Mouse (Mus musculus) gonadal fat pad, adult 2 months (tissue): Measurements from ENCODE around the gene Abhd8. TPM values are rescaled to one million over a fixed set of nuclear protein-coding genes. Genes with fewer than 3 reads are reported as not detected.
"Not testable (repeated sequence)": the region's sequence is repeated elsewhere in the genome, so short reads cannot be mapped to it uniquely, and the experiment has no call there.

ENCODE experiments used
- DNase-seq: peaks from one replicate; pipeline ENCODE4 v3.0.0-alpha.2; 2012; ENCODE audit warnings: low read depth
- polyA plus RNA-seq: library from polyadenylated mRNA; depleted of rRNA; stranded (reverse); fragments of >200 nt; gene quantifications from 2 replicates; pipeline ENCODE4 v1.2.3, GENCODE M21; 2012; rRNA removed

The Abhd8 gene
- polyA plus RNA-seq, 1 experiment: 24.1 TPM

DNA sequence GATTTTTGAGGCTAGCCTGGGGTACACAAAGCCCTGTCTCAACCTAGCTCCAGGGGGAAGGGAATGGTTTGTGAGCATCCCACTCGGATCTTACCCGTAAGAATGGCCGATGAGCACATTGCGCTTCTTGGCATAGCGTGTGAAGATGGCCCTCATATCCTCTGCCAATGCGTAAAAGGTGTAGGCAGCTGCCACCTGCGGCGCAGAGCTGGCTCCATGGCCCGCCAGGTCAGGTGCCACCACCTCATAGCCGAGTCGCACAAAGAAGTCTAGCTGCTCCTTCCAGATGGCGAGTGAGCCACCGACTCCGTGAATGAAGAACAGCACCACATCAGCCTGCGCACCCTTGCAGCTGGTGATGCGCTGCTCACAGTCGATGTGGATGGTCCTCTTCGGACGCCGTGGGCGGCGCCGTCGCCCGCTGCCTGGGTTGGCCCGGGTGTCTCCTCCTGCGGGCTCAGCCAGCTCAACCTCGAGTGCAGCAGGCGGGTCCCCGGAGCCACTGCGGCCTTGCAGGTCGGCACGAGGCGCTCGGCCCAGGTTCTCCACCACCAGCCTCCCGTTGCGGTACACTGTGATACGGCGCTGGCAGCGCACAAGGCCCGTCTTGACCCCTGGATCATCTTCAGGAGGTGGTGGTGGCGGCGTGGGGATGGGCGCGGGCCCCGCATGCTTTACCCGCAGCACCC lies 2.2 kb downstream of the Abhd8 start:
- no peak for DNase-seq

DNA sequence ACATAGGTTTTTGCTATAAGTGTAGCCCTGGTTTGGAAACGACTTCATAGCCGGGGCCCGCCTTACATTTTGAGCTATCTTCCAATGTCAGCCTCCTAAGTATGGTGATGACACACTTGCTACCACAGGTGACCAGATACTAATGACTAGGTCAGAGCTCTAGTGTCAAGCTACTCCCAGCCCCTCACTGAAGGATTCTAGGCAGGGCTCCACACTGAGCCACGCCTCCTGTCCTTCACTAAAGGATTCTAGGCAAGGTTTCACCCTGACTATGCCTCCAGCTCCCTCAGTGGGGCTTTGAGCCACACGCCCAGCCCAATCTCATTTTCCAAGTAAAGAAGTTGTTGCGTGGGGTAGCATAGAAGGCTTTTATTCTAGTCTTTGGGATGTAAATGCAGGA lies 2.7 kb downstream of the Abhd8 start:
- DNase-seq: no peak

DNA sequence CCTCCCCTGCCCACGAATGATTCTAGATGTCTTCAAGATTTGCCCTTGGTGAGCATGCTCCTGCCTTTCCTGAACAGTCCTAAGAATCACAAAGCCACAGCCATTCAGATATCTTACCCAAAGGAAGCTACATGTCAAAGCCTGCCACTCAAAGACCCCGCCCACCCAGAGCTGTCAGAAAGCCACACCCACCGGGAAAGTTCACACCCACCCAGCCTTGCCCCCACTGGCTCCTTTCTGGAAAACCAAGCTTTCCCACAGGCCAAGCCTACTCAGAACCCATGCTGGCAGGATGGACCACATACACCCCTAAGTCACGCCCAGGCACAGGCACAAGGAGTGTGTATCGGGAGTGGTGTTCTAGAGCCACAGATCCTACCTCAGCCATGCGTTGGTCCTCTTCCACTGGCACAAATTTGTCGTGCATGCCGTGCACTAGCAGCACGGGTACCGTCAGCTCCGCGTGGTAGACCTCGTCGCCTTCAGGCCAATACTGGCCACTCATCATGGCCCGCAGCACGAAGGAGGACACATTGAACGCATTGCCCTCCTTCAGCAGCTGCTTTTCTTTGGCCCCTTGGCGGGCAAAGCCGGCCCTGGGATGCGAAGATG lies 5.7 kb downstream of the Abhd8 start:
- DNase-seq: no peak

DNA sequence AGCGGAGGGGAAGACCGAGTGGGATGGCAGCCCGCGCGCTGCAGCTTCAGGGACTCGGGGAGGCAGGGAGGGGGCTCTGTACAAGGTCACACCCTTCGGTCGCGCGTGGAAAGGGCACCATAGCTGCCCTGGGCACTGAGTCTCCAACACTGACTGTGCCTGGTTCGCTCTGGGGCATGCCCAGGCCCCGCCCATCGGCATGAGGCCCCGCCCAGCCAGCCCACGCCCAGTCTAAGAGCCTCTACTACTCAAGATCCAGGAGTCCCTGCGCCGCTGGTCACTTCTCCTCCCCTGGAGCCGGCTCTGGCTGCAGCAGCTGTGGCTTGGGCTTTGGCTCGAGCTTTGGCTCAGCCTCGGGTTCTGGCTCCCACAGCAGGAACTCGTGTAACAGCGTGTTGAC lies 6.5 kb downstream of the Abhd8 start:
- no peak for DNase-seq

DNA sequence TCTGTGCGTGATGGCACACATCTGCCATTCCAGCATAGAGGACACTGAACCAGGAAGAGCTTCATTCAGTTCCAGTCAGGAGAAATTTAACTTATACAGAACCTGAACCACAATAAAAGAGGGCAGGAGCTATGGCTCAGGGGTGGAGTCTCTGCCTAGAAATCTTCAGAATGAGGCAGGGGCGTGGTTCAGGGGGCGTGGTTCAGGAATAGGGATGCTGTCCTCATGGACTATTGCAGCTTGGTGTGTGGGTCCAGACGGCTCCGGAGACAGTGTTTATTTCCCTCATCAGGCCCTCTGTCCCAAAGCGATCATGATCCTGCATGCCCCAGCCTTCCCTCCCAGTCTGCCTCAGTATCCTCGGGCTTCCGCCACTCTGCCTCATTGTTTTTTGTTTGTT lies 8.8 kb downstream of the Abhd8 start:
- no peak for DNase-seq

- no peak for DNase-seq
These were observed 10.8 kb downstream of the Abhd8 start for GRCm38 (mm10) chr8:71452669-71453068.

- no peak for DNase-seq
These were observed 11.7 kb downstream of the Abhd8 start for GRCm38 (mm10) chr8:71451777-71452176.

DNA sequence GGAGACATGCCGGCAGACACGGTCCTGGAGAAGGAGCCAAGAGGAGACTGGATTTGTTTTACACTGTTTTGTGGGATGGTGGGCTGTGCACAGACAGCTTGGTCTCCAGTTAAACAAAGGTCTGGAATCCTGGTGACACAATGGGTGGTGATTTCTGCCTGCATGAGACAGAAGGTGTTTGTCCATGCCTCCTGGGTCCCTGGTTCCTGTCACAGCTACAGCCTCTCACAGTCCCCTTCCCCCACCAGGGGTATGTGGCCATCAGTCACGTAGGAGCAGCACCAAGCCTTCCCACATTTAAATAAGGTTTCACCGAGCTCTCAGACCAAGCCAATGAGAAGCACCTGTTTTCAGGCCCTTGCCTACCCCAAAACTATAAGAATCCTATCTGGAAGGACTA lies 12.1 kb downstream of the Abhd8 start:
- no peak for DNase-seq

GRCm38 (mm10) chr8:71445096-71445495 lies 18.4 kb downstream of the Abhd8 start:
- no peak for DNase-seq

DNA sequence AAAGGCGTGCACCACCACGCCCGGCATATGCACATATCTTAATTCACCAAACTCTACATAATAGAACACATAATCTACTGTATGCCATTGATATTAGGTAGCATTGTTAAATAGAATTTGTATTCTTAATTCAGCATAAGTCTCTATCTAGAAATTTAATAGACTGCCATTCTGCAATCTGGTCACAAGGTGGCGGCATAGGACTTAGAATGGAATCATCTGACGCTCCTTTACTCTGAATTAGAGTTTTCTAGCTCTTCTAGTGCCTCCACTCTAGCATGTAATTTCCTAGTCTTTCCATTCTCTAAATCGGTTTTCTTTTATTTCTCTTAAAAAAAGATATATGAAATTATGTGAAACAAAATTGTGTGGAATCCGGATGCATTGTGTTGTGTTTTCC lies 22.1 kb downstream of the Abhd8 start:
- no peak for DNase-seq

GRCm38 (mm10) chr8:71437041-71437440 lies 26.4 kb downstream of the Abhd8 start:
- DNase-seq: no peak

DNA sequence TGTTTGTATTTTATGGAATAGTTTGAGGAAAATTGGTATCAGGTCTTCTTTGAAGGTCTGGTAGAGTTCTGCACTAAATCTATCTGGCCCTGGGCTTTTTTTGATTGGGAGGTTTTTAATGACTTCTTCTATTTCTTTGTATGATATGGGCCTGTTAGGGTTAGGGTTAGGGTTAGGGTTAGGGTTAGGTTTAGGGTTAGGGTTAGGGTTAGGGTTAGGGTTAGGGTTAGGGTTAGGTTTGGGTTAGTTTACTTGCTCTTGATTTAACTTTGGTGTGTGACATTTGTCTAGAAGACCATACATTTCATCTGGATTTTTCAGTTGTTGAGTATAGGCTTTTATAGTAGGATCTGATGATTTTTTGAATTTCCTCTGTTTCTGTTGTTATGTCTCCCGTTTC lies 30.5 kb downstream of the Abhd8 start:
- DNase-seq: not testable (repeated sequence)

- DNase-seq: no peak
These were observed 41.3 kb downstream of the Abhd8 start for GRCm38 (mm10) chr8:71422121-71422520.

GRCm38 (mm10) chr8:71411535-71412273 lies 51.8 kb downstream of the Abhd8 start:
- no peak for DNase-seq

GRCm38 (mm10) chr8:71408231-71408630 lies 55.2 kb downstream of the Abhd8 start:
- no peak for DNase-seq

GRCm38 (mm10) chr8:71407441-71407840 lies 56.0 kb downstream of the Abhd8 start:
- no peak for DNase-seq

Other genes with a start within 250 kb of the Abhd8 start
- gene Myo9b, start 190.9 kb downstream of the Abhd8 start, polyA plus RNA-seq: 17.7 and 20.8 TPM in 2 replicates
- 2.8 and 3.6 TPM in 2 replicates for gene Haus8, start 190.7 kb downstream of the Abhd8 start, polyA plus RNA-seq
- gene Use1, start 96.8 kb downstream of the Abhd8 start, polyA plus RNA-seq: 157 and 172 TPM in 2 replicates
- 10.2 and 13.0 TPM in 2 replicates for gene Ocel1, start 92.4 kb downstream of the Abhd8 start, polyA plus RNA-seq
- 133 and 165 TPM in 2 replicates for gene Nr2f6, start 81.7 kb downstream of the Abhd8 start, polyA plus RNA-seq
- gene Ushbp1, start 67.9 kb downstream of the Abhd8 start, polyA plus RNA-seq: 40.6 and 59.8 TPM in 2 replicates
- gene Babam1, start 66.8 kb downstream of the Abhd8 start, polyA plus RNA-seq: 107 and 126 TPM in 2 replicates
- gene Ankle1, start 57.6 kb downstream of the Abhd8 start, polyA plus RNA-seq: 1.8 TPM in 2 replicates
- gene Mrpl34, start 1.3 kb upstream of the Abhd8 start, polyA plus RNA-seq: 49.9 and 63.7 TPM in 2 replicates
- gene Dda1, start 5.5 kb upstream of the Abhd8 start, polyA plus RNA-seq: 95.7 and 103 TPM in 2 replicates
- 18.3 and 18.9 TPM in 2 replicates for gene Ano8, start 22.3 kb upstream of the Abhd8 start, polyA plus RNA-seq
- gene Gtpbp3, start 24.4 kb upstream of the Abhd8 start, polyA plus RNA-seq: 19.0 and 21.4 TPM in 2 replicates
- 91.9 and 104 TPM in 2 replicates for gene Plvap, start 48.1 kb upstream of the Abhd8 start, polyA plus RNA-seq
- 0.07 TPM in 1 of 2 replicates, not detected in the other for gene Ccdc194, start 62.1 kb upstream of the Abhd8 start, polyA plus RNA-seq
- gene Bst2, start 73.8 kb upstream of the Abhd8 start, polyA plus RNA-seq: 123 and 139 TPM in 2 replicates
- 144 and 146 TPM in 2 replicates for gene Mvb12a, start 79.3 kb upstream of the Abhd8 start, polyA plus RNA-seq
- 3.4 and 4.1 TPM in 2 replicates for gene Tmem221, start 95.2 kb upstream of the Abhd8 start, polyA plus RNA-seq
- gene Nxnl1, start 102.9 kb upstream of the Abhd8 start, polyA plus RNA-seq: 0.41 and 0.53 TPM in 2 replicates
- 227 and 307 TPM in 2 replicates for gene Slc27a1, start 105.2 kb upstream of the Abhd8 start, polyA plus RNA-seq
- gene Pgls, start 128.5 kb upstream of the Abhd8 start, polyA plus RNA-seq: 111 and 134 TPM in 2 replicates
- gene Fam129c, start 134.0 kb upstream of the Abhd8 start, polyA plus RNA-seq: 2.1 and 2.2 TPM in 2 replicates
- gene Colgalt1, start 147.3 kb upstream of the Abhd8 start, polyA plus RNA-seq: 140 and 155 TPM in 2 replicates
- gene Unc13a, start 208.1 kb upstream of the Abhd8 start, polyA plus RNA-seq: 0.58 and 2.0 TPM in 2 replicates
- gene Jak3, start 212.6 kb upstream of the Abhd8 start, polyA plus RNA-seq: 19.6 and 19.9 TPM in 2 replicates
- gene Insl3, start 225.6 kb upstream of the Abhd8 start, polyA plus RNA-seq: 10.6 and 37.9 TPM in 2 replicates
- gene B3gnt3, start 238.1 kb upstream of the Abhd8 start, polyA plus RNA-seq: 7.9 and 11.1 TPM in 2 replicates